Mouse (Mus musculus) central nervous system, embryonic 18 days (tissue): ENCODE data around the gene Olfr1228. TPM values are rescaled to one million over a fixed set of nuclear protein-coding genes. Genes with fewer than 3 reads are reported as not detected.

Source experiments
- polyA plus RNA-seq: library from polyadenylated mRNA; depleted of rRNA; stranded (reverse); fragments of >200 nt; gene quantifications from 2 replicates; pipeline ENCODE4 v1.2.3, GENCODE M21; 2012; rRNA removed

Olfr1228 gene
- polyA plus RNA-seq = not detected in 2 replicates

GRCm38 (mm10) chr2:89253962-89254361, at the start of gene Olfr1228:
Gene Olfr1228, minus strand, starts transcription at chr2:89254062.

GRCm38 (mm10) chr2:89297168-89297567, 43.3 kb upstream of the Olfr1228 start, which contains the start of gene Olfr1230:
Gene Olfr1230, minus strand, starts transcription at chr2:89297268.

DNA sequence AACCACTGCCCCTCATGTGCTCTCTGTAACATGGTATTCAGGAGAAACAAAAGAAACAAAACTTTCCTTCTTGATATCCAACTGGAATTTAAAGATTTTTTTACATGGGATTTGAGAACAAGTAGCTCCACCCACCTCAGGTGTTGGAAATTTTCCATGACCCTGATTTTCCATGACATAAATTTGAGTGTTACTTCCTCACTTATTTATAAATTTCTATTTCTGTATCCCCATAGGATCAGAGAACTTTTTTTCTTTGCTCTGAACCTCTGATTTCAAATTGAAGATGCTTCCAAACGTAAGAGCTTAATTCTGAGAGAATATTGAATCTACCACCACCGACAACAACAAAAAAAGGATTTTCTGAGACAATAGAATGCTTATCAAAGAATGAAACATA, 34.1 kb upstream of the Olfr1228 start, which contains the start of gene Olfr1229:
Olfr1229 (minus strand) TSS at position 101 of the 400 bp plus-strand sequence.

GRCm38 (mm10) chr2:89199948-89200347, 53.9 kb downstream of the Olfr1228 start, which contains the start of gene Olfr1226:
Gene Olfr1226, minus strand, starts transcription at chr2:89200048.

Other genes starting within 250 kb of the Olfr1228 start
- gene Olfr1215, start 247.1 kb downstream of the Olfr1228 start, polyA plus RNA-seq = not detected in 2 replicates
- gene Olfr1216, start 235.7 kb downstream of the Olfr1228 start, polyA plus RNA-seq = not detected in 2 replicates
- not detected in 2 replicates for gene Olfr1217, start 222.0 kb downstream of the Olfr1228 start, polyA plus RNA-seq
- gene Olfr1218, start 192.9 kb downstream of the Olfr1228 start, polyA plus RNA-seq = not detected in 2 replicates
- not detected in 2 replicates for gene Olfr1219, start 170.5 kb downstream of the Olfr1228 start, polyA plus RNA-seq
- not detected in 2 replicates for gene Olfr1220, start 147.2 kb downstream of the Olfr1228 start, polyA plus RNA-seq
- gene Olfr1221, start 136.8 kb downstream of the Olfr1228 start, polyA plus RNA-seq = not detected in 2 replicates
- not detected in 2 replicates for gene Olfr1222, start 121.0 kb downstream of the Olfr1228 start, polyA plus RNA-seq
- not detected in 2 replicates for gene Olfr1223, start 102.5 kb downstream of the Olfr1228 start, polyA plus RNA-seq
- not detected in 2 replicates for gene Olfr1224-ps1, start 90.0 kb downstream of the Olfr1228 start, polyA plus RNA-seq
- gene Olfr1225, start 79.4 kb downstream of the Olfr1228 start, polyA plus RNA-seq = not detected in 2 replicates
- not detected in 2 replicates for gene Olfr1226, start 54.0 kb downstream of the Olfr1228 start, polyA plus RNA-seq
- not detected in 2 replicates for gene Olfr1229, start 34.0 kb upstream of the Olfr1228 start, polyA plus RNA-seq
- gene Olfr1230, start 43.2 kb upstream of the Olfr1228 start, polyA plus RNA-seq = not detected in 2 replicates
- not detected in 2 replicates for gene Olfr1231, start 53.0 kb upstream of the Olfr1228 start, polyA plus RNA-seq
- not detected in 2 replicates for gene Olfr1232, start 75.6 kb upstream of the Olfr1228 start, polyA plus RNA-seq
- not detected in 2 replicates for gene Olfr1233, start 88.3 kb upstream of the Olfr1228 start, polyA plus RNA-seq
- gene Olfr1234, start 110.8 kb upstream of the Olfr1228 start, polyA plus RNA-seq = not detected in 2 replicates
- gene Olfr1238, start 155.6 kb upstream of the Olfr1228 start, polyA plus RNA-seq = not detected in 2 replicates
- not detected in 2 replicates for gene Olfr1239, start 166.3 kb upstream of the Olfr1228 start, polyA plus RNA-seq
- not detected in 2 replicates for gene Olfr1240, start 188.9 kb upstream of the Olfr1228 start, polyA plus RNA-seq
- not detected in 2 replicates for gene Olfr1241, start 233.1 kb upstream of the Olfr1228 start, polyA plus RNA-seq
- not detected in 2 replicates for gene Olfr1242, start 244.3 kb upstream of the Olfr1228 start, polyA plus RNA-seq